Mouse (Mus musculus) ES-Bruce4 (cell line): ENCODE measurements around the gene Hmcn2. TPM values are rescaled to one million over a fixed set of nuclear protein-coding genes. Genes with fewer than 3 reads are reported as not detected.

Source experiments
- H3K27ac ChIP-seq: 2 replicates; pipeline ENCODE4 v1.5.1; 2012; ENCODE audit warnings: low read length, inconsistent platforms; ENCODE audit not compliant: insufficient read depth
- H3K27me3 ChIP-seq: 2 replicates; pipeline ENCODE4 v1.6.1; 2012; ENCODE audit warnings: mild to moderate bottlenecking, low read length, inconsistent platforms; ENCODE audit not compliant: control insufficient read depth, poor library complexity, insufficient read depth, severe bottlenecking
- H3K36me3 ChIP-seq: 2 replicates; pipeline ENCODE4 v1.6.1; 2012; ENCODE audit warnings: inconsistent platforms, mild to moderate bottlenecking, low read length, moderate library complexity; ENCODE audit not compliant: control insufficient read depth, poor library complexity, insufficient read depth, severe bottlenecking
- H3K4me1 ChIP-seq: one replicate; pipeline ENCODE4 v1.8.1; 2011; ENCODE audit warnings: low read length; ENCODE audit not compliant: control insufficient read depth, insufficient read depth
- H3K4me3 ChIP-seq: 2 replicates; pipeline ENCODE4 v1.5.1; 2011; ENCODE audit warnings: low read depth, mild to moderate bottlenecking, low read length
- H3K9ac ChIP-seq: 2 replicates; pipeline ENCODE4 v1.6.1; 2012; ENCODE audit warnings: low read depth, mild to moderate bottlenecking, inconsistent platforms; ENCODE audit not compliant: poor library complexity, severe bottlenecking
- H3K9me3 ChIP-seq: replicated peaks from 2 replicates; pipeline ENCODE4 v1.6.1; 2012; ENCODE audit warnings: mild to moderate bottlenecking, low read length, inconsistent platforms; ENCODE audit not compliant: control insufficient read depth, poor library complexity, insufficient read depth, severe bottlenecking
- CTCF ChIP-seq: IDR thresholded peaks from one replicate; pipeline ENCODE4 v1.8.1; 2011; ENCODE audit warnings: low read depth, low read length
- EP300 ChIP-seq: IDR thresholded peaks from 2 replicates; pipeline ENCODE4 v1.6.1; 2011; ENCODE audit warnings: low read depth, low read length; ENCODE audit not compliant: insufficient read depth
- POLR2A ChIP-seq: IDR thresholded peaks from one replicate; pipeline ENCODE4 v1.8.1; 2011; ENCODE audit warnings: low read length; ENCODE audit not compliant: insufficient read depth
- polyA plus RNA-seq: library from polyadenylated mRNA; stranded (reverse); fragments of >200 nt; gene quantifications from 2 replicates; pipeline ENCODE4 v1.2.4, GENCODE M21; 2011; ENCODE audit warnings: low read depth; ENCODE audit not compliant: missing spikeins, insufficient read depth, insufficient read length

Hmcn2 gene
- polyA plus RNA-seq, 1 experiment: 2.9 TPM

GRCm38 (mm10) chr2:31484187-31484586, 170.0 kb downstream of the Hmcn2 start:
- Histone ChIP-seq H3K36me3 (peaks cover 49% of the 10 kb centered on the region), H3K4me3 (no peak overlapping the region), H3K9me3 (no peaks in the 10 kb centered on the region), H3K9ac (no peak overlapping the region), H3K4me1 (no peaks in the 10 kb centered on the region), H3K27me3 (no peaks in the 10 kb centered on the region), H3K27ac (no peak overlapping the region)
- TF ChIP-seq POLR2A (no peak), CTCF (peak; percentile 99), EP300 (0 out of 2 replicates have a peak, but pooled peaks have one; percentile 22)

GRCm38 (mm10) chr2:31489166-31489565, 175.0 kb downstream of the Hmcn2 start:
- Histone ChIP-seq H3K9ac (no peak overlapping the region), H3K9me3 (no peaks in the 10 kb centered on the region), H3K36me3 (peaks cover 41% of the 10 kb centered on the region), H3K4me1 (no peaks in the 10 kb centered on the region), H3K27me3 (no peaks in the 10 kb centered on the region), H3K4me3 (no peak overlapping the region), H3K27ac (no peak overlapping the region)
- no peak for TF ChIP-seq EP300
- TF ChIP-seq POLR2A: no peak
- no peak for TF ChIP-seq CTCF

GRCm38 (mm10) chr2:31490556-31490955, 176.3 kb downstream of the Hmcn2 start:
- Histone ChIP-seq H3K36me3 (peaks cover 34% of the 10 kb centered on the region), H3K9me3 (no peaks in the 10 kb centered on the region), H3K4me1 (no peaks in the 10 kb centered on the region), H3K27me3 (no peaks in the 10 kb centered on the region), H3K27ac (no peak overlapping the region), H3K4me3 (no peak overlapping the region), H3K9ac (no peak overlapping the region)
- TF ChIP-seq CTCF: no peak
- no peak for TF ChIP-seq POLR2A
- TF ChIP-seq EP300: no peak

- Histone ChIP-seq H3K27me3 (no peaks in the 10 kb centered on the region), H3K4me1 (no peaks in the 10 kb centered on the region)
Measured at GRCm38 (mm10) chr2:31492308-31492707, 178.1 kb downstream of the Hmcn2 start.

GRCm38 (mm10) chr2:31493243-31493642, 179.0 kb downstream of the Hmcn2 start:
- H3K9ac ChIP-seq: no peak overlapping the region
- H3K27me3 ChIP-seq: no peaks in the 10 kb centered on the region
- no peak overlapping the region for H3K27ac ChIP-seq
- no peaks in the 10 kb centered on the region for H3K4me1 ChIP-seq
- H3K4me3 ChIP-seq: no peak overlapping the region
- peaks cover 21% of the 10 kb centered on the region for H3K36me3 ChIP-seq
- H3K9me3 ChIP-seq: no peaks in the 10 kb centered on the region
- no peak for TF ChIP-seq POLR2A
- no peak for TF ChIP-seq CTCF
- TF ChIP-seq EP300: no peak

More at GRCm38 (mm10) chr2:31492308-31492707, 178.1 kb downstream of the Hmcn2 start:
- H3K9ac ChIP-seq: no peak overlapping the region
- no peak overlapping the region for H3K4me3 ChIP-seq
- no peak overlapping the region for H3K27ac ChIP-seq
- TF ChIP-seq CTCF (peak; percentile 67), EP300 (no peak)
- H3K9me3 ChIP-seq: no peaks in the 10 kb centered on the region
- H3K36me3 ChIP-seq: peaks cover 24% of the 10 kb centered on the region

GRCm38 (mm10) chr2:31494315-31494714, 180.1 kb downstream of the Hmcn2 start:
- Histone ChIP-seq H3K9me3 (no peaks in the 10 kb centered on the region), H3K27ac (no peak overlapping the region), H3K9ac (no peak overlapping the region), H3K4me1 (no peaks in the 10 kb centered on the region), H3K36me3 (peaks cover 15% of the 10 kb centered on the region), H3K4me3 (no peak overlapping the region), H3K27me3 (no peaks in the 10 kb centered on the region)
- TF ChIP-seq POLR2A: no peak
